Mouse (Mus musculus) CH12.LX (cell line): ENCODE measurements around the gene Arhgef10l.

Experiments
- CHD2 ChIP-seq: IDR thresholded peaks from 2 replicates; pipeline ENCODE4 v1.6.1; 2011; ENCODE audit warnings: low read length, improper control_type of control experiment
- CTCF ChIP-seq, 2 experiments: IDR thresholded peaks in 1 of 2; conservative IDR thresholded peaks in 1 of 2; 2 replicates each; pipeline ENCODE4 v1.5.1; 2011 to 2012; ENCODE audit warnings: low read depth in 2 of 2, low read length in 2 of 2, improper control_type of control experiment in 1 of 2, inconsistent platforms in 1 of 2, mild to moderate bottlenecking in 1 of 2, moderate library complexity in 1 of 2
- E2F4 ChIP-seq: IDR thresholded peaks from 2 replicates; pipeline ENCODE4 v1.6.1; 2011; ENCODE audit warnings: low read depth, low read length, improper control_type of control experiment; ENCODE audit not compliant: insufficient replicate concordance
- ETS1 ChIP-seq: conservative IDR thresholded peaks from 2 replicates; pipeline ENCODE4 v1.6.1; 2012; ENCODE audit warnings: low read depth, mild to moderate bottlenecking, inconsistent platforms, low read length, improper control_type of control experiment, moderate library complexity
- HCFC1 ChIP-seq: IDR thresholded peaks from 2 replicates; pipeline ENCODE4 v1.6.1; 2012; ENCODE audit warnings: low read depth, mild to moderate bottlenecking, inconsistent platforms, low read length, improper control_type of control experiment
- JUND ChIP-seq: conservative IDR thresholded peaks from 2 replicates; pipeline ENCODE4 v1.6.1; 2011; ENCODE audit warnings: low read depth, low read length, improper control_type of control experiment
- MAFK ChIP-seq: IDR thresholded peaks from 2 replicates; pipeline ENCODE4 v1.6.1; 2011; ENCODE audit warnings: low read length, improper control_type of control experiment; ENCODE audit not compliant: insufficient replicate concordance
- NELFE ChIP-seq: IDR thresholded peaks from 2 replicates; pipeline ENCODE4 v1.6.1; 2011; ENCODE audit warnings: low read depth, low read length, improper control_type of control experiment
- TCF12 ChIP-seq: IDR thresholded peaks from 2 replicates; pipeline ENCODE4 v1.6.1; 2014; ENCODE audit warnings: low read depth, mild to moderate bottlenecking, inconsistent platforms, low read length, improper control_type of control experiment
- UBTF ChIP-seq: IDR thresholded peaks from 2 replicates; pipeline ENCODE4 v1.6.1; 2012; ENCODE audit warnings: low read depth, mild to moderate bottlenecking, inconsistent platforms, low read length, improper control_type of control experiment, moderate library complexity
- ZC3H11A ChIP-seq: IDR thresholded peaks from 2 replicates; pipeline ENCODE4 v1.6.1; 2012; ENCODE audit warnings: low read depth, mild to moderate bottlenecking, inconsistent platforms, low read length, improper control_type of control experiment
- ZNF384 ChIP-seq: IDR thresholded peaks from 2 replicates; pipeline ENCODE4 v1.6.1; 2012; ENCODE audit warnings: low read depth, low read length, improper control_type of control experiment, inconsistent platforms

GRCm38 (mm10) chr4:140630651-140631241 is 35.1 kb downstream of the Arhgef10l start:
- no peak for TF ChIP-seq CTCF (conservative IDR thresholded peaks at IDR 0.05 in 1 of 2, IDR thresholded peaks at IDR 0.05 in 1 of 2; ENCODE audit: low read depth in 2 of 2, low read length in 2 of 2)
- no peak for TF ChIP-seq JUND
- no peak for TF ChIP-seq HCFC1
- TF ChIP-seq NELFE: no peak
- no peak for TF ChIP-seq UBTF
- no peak for TF ChIP-seq ETS1
- no peak for TF ChIP-seq MAFK
- TF ChIP-seq ZC3H11A: no peak
- no peak for TF ChIP-seq TCF12
- no peak for TF ChIP-seq E2F4
- TF ChIP-seq ZNF384: no peak
- no peak for TF ChIP-seq CHD2
